Mouse (Mus musculus): ENCODE data around the gene Fut1.

Fut1 gene

DNA sequence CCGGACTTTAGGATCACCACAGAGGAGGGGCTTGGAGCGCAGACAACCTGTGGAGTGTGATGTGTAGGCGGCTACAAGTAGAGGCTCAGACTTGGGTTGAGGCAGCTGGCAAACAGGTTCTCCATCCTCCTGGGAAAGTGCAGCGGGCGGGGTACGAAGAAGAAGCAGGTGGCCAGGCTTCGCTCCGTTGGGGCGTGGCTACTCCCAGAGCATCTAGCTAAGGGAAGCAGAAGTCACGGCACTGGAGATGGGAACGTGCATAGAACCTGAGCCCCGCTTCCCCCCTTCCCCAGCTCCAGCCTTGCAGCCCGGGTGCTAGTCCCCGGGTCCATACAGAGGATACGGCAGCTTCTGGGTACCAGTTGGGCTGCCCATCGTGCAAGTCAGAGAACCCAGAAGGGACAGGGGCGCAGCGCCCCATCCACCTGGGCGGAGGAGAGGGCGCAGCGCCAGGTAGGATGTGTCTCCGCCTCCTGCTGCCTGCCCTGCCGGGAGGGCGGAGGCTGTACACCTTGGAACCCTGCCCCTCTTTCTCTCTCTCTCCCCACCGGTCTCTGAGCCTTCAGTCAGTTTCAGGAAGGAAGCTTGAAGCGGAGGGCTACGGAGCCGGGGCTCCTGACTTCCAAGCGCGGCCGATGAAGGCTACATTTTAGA lies at the start of gene Fut1:
Gene Fut1, plus strand, starts transcription at position 248 of the 654 bp plus-strand sequence.
- no peak for DNase-seq (ENCODE audit: low spot score in 2 of 2)

DNA sequence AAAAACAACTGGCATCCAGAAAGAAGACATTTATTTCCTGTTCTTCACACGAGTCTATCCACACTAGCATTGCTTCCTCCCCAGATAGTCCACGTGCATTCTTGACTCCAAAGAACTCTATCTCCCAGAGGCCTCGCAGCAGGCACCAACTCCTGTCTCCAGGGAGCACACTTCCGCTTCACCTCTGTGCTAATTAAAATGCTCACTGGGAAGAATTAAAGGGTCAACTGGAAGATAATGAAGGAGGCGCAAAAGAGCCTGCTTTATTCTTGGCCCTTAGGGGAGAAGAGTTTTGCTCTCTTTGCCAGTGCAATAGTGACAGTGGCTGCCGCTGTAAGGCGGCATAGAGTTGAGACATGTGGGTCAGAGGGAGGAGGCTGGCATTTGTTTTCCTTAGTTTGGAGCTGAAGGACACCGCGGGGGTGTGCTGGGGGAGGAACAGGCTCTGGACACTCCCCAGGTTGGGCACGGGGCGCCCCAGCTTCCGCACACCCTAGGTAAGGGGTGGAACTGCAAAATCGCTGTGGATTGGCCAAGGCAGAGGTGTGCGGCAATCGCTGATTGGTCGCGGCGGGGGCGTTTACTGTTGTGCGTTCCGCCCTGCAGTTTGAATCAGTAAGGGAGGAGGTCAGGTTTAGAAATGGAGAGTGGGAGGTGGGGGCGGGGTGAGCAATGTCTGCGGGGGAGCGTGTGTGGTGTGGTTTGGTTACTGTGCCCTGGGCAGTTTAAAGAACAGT lies 49.1 kb upstream of the Fut1 start:
- peak; percentile 91 to 92 for DNase-seq (ENCODE audit: low spot score in 2 of 2)

DNA sequence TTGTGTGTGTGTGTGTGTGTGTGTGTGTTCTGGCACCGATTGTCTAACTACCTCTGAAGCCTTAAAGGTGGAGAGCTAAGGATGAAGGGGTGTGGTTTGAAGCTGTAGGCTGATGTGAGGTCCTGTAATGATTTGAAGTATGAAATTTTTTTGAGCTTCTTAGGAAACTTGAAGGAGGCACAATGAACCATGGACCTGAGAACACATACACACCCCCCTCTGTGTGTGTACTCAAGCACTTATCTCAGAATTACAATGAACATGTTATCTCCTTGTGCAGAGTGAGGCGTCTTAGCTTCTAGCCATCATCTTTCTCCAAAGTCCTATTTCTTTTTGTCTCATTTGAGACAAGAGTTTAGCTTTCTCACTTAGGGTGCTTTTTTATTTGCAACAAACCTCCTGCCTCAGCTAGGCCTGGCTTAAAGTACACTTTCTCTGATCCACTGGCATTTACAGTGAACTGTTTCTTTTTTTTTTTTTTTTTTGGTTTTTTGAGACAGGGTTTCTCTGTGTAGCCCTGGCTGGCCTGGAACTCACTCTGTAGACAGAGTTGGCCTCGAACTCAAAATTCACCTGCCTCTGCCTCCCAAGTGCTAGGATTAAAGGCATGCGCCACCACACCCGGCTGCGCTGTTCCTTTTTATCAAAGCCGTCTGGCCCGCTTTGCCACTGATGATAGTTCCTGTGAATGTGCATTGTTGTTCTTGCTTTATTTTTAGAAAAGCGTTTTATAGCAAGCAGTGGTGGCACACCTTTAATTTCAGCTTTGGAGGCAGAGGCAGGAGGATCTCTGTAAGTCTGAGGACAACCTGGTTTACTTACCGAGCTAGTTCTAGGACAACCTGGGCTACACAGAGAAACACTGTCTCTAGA lies 48.3 kb upstream of the Fut1 start:
- no peak for DNase-seq (ENCODE audit: low spot score in 2 of 2)

DNA sequence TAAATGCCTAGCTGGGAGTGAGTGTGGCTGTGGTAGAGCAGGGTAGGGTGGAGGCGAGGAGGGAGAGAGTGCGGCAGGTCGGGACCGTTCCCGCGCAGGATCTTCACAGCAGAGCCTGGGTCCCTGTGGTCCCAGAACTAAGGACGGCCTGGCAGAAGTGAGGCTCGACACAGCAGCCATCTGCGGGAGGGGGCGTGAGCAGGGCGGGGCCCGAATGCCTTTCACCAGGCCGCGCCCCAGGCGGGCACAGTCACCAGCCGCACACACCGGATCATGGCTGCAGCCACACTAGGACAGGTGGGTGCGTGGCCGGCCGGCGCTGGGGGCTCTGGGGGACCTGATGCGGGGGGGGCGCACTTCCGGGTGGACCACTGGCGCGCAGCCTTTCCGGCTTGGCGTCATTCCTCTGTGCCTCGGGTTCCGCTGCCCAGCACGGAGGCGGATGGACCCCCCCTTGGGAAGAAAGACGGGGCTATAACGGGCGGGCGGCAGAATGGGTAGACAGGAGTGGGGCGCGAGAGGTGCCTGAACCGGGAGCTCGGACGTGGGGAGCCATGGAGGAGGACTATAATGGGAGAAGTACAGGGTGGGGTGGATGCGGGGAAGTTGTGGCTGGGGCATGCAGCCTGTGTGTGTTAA lies 46.9 kb upstream of the Fut1 start, which contains the start of gene Bcat2:
Gene Bcat2, plus strand, starts transcription at position 51 of the 639 bp plus-strand sequence.
- DNase-seq (ENCODE audit: low spot score in 2 of 2) = peak; percentile 73 to 76

DNA sequence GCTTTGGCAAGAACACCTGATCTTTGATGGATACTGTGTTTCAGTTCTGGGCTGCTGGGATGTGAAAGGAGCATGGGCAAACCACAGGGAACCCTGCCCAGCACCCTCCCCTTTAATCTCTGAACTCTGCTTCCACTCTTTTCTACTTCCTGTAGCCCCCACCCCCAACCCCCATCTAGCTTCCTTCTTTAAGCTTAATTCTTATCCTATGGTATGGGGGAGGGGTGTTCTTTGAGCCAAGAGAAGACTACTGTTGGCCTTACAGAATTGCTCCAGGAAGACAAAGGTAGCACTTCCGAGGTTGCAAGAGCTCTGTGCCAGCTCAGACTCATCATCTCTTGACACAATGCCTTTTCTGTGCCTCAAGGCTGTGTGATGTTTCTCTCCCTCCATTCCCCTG lies 45.1 kb upstream of the Fut1 start:
- DNase-seq (ENCODE audit: low spot score in 2 of 2) = no peak

DNA sequence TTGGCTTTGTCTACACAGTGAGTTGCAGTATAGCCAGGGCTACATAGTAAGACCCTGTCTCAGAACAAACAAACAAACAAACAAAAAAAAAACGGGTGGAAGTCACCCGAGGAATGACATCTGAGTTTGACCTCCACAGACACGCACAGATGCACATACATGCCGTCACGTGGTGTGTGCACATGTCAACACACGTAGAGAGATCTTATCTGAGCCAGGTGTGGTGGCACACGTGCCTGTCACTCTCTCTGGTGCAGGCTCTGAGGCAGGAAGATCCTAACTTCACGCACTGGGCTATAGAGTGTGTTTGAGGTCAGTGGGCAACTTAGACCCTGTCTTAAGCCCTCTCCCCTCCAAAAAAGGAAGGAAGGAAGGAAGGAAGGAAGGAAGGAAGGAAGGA lies 43.1 kb upstream of the Fut1 start:
- no peak for DNase-seq (ENCODE audit: low spot score in 2 of 2)

DNA sequence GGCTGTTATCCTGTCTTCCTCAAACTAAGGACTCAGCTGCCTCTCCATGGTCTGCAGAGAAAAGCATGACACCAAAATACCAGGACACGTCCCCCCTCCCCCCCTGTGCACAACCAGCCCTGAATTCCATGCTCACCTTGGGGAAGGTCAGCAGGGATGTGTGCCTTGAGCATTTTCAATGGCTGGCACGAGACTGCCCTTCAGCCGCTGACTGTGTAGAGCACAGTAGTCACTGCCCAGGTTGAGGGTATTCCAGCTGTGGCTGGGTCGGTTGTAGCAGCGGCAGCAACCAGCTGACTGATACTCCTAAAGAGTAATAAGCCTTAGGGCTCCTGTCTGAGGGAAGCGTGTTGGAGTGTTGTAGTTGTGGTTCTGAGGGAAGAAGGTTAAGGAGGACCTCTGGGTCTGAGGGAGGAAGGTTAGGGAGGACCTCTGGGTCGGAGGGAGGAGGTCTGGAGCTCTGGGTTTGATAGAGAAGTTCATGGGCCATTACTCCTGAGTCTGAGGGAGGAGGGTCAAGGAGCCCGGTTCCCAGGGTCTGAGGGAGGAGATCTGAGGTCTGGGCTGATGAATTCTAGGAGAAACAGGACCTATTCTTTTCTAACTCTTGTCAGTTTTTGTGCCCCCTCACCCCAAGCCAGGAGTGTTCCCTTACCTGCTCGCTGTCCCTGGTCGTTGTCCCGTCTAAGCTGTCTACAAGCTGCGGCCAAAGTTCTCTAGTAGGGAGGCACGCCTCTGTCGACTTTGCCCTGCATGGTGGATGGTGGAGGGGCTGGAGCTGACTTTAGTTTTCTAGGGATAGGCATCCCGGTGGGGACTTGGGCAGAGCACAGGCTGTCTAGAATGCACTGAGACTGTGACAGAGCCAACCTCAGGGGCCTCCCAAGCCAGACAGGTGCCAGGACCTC lies 42.4 kb upstream of the Fut1 start:
- DNase-seq (ENCODE audit: low spot score in 2 of 2) = no peak

DNA sequence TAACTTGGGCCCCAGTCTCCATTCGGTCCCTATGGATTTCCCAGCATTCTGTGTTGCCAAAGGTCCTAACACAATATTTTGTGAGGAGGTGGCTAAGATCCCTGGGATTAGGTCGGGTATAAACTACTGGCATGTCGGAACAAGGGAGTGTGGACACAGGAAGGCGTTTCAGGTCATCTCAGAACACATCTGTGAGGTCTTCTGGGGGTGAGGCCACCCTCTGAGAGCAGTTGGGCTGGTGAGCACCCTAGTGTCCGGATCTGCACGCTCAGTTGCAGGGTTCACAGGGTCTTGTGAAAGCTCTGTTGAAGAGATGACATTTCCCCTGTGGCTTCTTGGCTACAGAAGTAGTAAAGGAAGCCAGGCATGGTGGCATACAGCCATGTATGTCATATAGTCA lies 31.2 kb upstream of the Fut1 start:
- no peak for DNase-seq (ENCODE audit: low spot score in 2 of 2)

DNA sequence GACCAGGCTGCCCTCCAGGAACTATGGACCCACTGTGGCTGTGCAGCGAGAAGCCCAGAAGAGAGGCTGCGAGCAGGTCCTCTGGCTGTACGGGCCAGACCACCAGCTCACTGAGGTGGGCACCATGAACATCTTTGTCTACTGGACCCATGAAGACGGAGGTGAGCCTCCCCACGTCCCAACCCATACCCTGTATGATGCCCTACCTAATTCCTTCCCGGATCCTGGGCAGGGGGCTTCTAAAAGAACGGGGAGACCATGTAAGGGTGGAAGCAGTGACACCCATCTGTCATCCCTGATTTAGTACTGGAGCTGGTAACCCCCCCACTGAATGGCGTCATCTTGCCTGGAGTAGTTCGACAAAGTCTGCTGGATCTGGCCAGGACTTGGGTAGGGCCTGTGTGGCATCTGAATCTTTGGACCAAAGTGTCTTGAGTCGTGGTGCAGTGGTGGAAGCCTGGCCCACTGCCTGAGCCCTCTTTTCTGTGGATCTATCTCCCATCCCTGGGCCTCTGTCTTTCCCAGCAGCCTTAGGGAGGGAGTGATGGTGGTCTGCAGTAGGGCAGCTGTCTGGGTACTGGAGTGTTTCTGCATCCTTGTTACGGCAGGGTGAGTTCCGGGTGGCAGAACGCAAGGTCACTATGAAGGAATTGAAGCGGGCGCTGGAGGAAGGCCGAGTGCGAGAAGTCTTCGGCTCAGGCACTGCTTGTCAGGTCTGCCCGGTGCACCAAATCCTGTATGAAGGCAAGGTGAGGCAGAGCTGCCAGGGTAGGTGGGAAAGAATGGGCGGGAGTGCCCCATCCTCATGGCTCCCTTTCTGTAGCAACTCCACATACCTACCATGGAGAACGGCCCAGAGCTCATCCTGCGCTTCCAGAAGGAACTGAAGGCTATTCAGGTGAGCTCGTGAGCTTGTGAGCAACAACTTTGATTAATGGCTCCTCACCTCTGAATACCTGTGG lies 29.2 kb upstream of the Fut1 start:
- no peak for DNase-seq (ENCODE audit: low spot score in 2 of 2)

DNA sequence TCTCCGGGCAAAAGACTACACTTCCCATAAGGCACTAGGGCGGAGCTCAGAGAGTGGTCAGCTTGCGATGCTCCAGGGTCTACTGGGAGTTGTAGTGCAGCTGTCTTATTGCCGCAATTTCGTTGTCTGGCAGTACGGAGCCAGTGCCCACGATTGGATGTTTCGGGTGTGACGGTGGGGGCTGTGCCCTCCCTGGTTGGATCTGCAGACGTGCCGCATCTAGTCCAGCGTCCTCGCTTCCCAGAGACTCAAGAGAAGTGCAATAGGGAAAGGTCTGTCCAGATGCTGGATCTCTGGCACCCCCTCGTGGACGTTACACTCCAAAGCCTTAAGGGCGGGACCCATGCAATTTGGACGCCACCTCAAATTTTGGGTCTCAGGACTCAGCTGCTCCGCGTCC lies 27.9 kb upstream of the Fut1 start:
- DNase-seq (ENCODE audit: low spot score in 2 of 2) = peak; percentile 97 to 98

DNA sequence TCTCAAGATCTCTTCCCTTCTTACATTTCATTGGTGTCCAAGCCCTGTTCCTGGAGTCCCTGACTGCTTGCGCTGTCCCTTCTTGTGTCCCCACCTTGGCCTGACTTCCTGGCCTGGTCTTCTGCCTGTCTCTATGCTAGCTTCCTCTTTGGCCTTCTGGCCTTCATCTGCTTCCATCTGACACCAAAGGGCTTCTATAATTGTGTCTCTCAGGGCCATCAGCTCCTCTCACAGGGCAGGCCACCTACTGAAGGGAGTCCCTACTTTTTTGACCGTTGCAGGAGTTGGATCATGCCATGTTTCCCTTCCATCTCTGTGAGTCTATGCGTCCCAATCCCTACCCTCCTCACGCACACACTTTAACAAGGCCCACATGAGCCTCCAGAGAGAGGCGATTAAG lies 27.2 kb upstream of the Fut1 start:
- DNase-seq (ENCODE audit: low spot score in 2 of 2) = no peak

DNA sequence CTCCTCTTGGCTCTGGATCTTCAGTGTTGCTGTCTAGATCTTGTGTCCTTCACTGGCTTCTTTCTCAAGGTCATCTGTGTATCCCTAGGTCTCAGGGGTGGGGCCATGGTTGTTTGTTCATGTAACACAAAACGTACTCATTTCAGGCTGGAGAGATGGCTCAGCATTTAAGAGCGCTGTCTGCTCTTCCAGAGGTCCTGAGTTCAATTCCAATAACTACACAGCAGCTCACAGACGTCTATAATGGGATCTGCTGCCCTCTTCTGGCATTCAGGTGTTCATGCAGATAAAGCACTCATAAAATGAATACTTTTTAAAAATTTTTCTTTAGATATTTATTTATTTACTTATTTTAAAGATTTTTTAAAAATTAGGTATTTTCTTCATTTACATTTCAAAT lies 26.2 kb upstream of the Fut1 start:
- no peak for DNase-seq (ENCODE audit: low spot score in 2 of 2)

DNA sequence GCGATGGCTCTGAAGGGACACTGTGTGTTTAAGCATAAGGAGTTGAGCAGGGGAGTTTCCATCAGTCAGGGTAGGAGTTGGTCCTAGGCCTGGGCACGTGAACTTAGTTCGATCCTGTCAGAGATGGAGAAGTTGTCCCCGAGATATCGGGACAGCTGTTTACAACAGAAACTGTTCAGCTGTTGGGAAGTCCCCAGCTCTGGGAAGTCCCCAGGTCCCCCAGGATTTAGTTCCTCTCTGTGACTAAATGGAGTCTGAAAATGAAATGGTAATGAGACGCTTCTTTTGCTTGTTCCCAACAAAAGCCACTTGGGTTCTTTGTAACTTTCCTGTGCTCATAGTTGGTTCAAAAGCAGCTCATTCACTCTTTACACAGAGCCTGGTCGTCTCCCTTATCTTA lies 25.2 kb upstream of the Fut1 start:
- no peak for DNase-seq (ENCODE audit: low spot score in 2 of 2)

DNA sequence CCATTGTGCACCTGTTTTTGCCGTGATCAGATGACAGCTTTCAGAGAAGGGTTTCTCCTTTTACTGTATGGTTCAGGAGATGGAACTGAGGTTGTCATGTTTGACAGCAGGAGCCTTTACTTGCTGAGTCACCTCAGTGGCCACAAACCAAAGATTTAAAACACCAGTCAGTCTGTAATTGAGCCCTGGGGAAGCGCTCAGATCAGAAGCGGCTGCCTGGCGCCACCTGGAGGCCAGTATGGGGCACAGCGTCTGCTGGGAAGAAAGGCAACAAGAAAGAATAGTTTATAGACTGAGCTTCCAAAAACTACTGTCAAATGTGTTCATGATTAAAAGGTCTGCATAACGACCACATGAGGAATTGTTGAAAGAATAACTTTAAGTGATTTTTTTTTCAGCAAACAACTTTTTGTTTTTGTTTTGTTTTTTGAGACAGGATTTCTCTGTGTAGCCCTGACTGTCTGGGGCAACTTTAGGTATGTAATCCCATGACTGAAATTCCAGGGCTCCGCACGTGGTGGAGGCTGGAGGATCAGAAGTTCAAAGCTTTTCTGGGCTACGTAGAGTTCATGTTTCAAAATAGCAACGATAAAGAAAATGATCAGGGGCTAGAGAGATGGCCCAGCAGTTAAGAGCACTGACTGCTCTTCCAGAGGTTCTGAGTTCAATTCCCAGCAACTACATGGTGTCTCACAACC lies 23.8 kb upstream of the Fut1 start:
- peak; percentile 54 to 56 for DNase-seq (ENCODE audit: low spot score in 2 of 2)

DNA sequence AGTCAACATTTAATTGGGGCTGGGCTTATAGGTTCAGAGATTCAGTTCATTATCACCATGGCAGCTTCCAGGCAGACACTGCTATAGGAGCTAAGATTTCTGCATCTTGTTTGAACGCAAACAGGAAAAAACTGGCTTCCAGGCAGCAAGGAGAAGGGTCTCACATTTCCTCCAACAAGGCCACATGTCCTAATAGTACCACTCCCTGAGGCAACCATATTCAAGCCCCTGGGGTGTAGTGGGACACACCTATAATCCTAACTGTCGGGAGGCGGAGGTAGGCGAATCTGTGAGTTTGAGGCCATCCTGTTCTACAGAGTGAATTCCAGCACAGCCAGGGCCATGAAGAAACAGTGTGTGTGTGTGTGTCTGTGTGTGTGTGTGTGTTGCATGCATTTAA lies 21.9 kb upstream of the Fut1 start:
- DNase-seq (ENCODE audit: low spot score in 2 of 2) = no peak

DNA sequence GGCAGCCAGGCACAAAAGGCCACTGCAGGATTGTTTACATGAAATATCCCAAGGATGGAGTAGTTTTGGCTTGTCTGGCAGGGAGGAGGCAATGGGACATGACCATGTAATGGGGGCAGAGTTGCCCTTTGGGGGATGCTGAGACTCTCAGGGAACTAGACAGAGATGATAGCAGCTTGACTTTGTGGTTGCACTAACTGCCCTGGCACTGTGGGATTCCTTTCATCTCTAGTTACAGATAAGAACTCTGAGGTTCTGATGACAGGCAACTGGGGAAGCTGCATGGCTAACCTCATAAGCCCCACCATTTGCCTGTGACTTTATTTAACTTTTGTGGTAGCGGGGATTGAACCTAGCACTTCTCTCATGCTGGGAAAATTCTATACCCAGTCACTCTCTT lies 21.0 kb upstream of the Fut1 start:
- DNase-seq (ENCODE audit: low spot score in 2 of 2) = no peak

DNA sequence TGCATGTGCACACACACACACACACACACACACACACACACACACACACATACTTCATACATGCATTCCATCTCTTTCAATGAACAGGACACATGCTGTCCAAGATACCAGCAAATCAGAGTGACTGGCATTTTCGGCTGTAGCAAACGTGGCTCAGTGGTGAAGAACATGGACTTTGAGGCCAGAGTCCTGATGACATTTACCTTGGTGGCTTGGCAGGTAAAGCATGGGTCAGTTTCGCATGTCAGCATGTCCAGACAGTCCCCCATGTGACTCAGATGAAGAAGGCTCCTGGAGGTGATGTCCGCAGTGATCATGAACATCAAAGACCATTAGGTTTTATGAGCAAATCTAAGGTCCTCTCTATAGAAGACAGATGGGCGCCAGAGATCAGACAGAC lies 20.1 kb upstream of the Fut1 start:
- no peak for DNase-seq (ENCODE audit: low spot score in 2 of 2)

DNA sequence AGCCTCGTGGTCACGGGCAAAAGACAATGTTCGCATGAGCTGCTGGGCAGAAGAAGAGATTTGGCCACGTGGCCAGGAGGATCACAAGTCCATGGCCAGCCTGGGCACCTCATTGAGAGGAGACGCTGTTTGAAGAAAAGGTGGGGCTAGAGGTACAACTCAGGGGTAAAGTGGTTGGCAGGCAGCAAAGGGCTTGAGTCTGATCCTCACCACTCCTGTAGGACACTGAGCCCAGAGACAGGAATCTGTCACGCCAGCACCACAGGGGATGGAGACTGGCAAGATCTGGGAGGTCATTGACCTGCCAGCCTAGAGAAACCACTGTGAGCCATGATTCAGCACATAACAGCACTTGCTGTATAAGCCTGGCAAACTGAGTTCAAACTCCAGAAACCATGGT lies 19.6 kb upstream of the Fut1 start:
- no peak for DNase-seq (ENCODE audit: low spot score in 2 of 2)
